Mouse (Mus musculus): ENCODE results near the gene Dnajc14. TPM values are rescaled to one million over a fixed set of nuclear protein-coding genes. Genes with fewer than 3 reads are reported as not detected.
A peak's percentile ranks its signal among the peaks of the same experiment; 100 is the strongest.
"Not testable (repeated sequence)": the region's sequence is repeated elsewhere in the genome, so short reads cannot be mapped to it uniquely, and the experiment has no call there.

The Dnajc14 gene
- total RNA-seq, 1 experiment from 2014 or later = 73.0 TPM

GRCm38 (mm10) chr10:128807018-128807417 lies 3.2 kb downstream of the Dnajc14 start:
- no peak for ATAC-seq (replicated peaks; ENCODE audit: insufficient number of reproducible peaks, low FRiP score, low TSS enrichment, poor library complexity, severe bottlenecking)

- no peak for ATAC-seq (replicated peaks; ENCODE audit: insufficient number of reproducible peaks, low FRiP score, low TSS enrichment, poor library complexity, severe bottlenecking)
Measured at GRCm38 (mm10) chr10:128817033-128817432, 13.2 kb downstream of the Dnajc14 start, which contains the start of gene Sarnp. Gene Sarnp, plus strand, starts transcription at chr10:128817333.

- ATAC-seq (replicated peaks; ENCODE audit: insufficient number of reproducible peaks, low FRiP score, low TSS enrichment, poor library complexity, severe bottlenecking) = no peak
Measured at GRCm38 (mm10) chr10:128820217-128820616, 16.4 kb downstream of the Dnajc14 start.

- ATAC-seq (replicated peaks; ENCODE audit: insufficient number of reproducible peaks, low FRiP score, low TSS enrichment, poor library complexity, severe bottlenecking) = peak; percentile 99
Measured at GRCm38 (mm10) chr10:128821358-128822056, 17.6 kb downstream of the Dnajc14 start, which contains the start of gene Ormdl2. Gene Ormdl2, minus strand, starts transcription at chr10:128821645.

- no peak for ATAC-seq (replicated peaks; ENCODE audit: insufficient number of reproducible peaks, low FRiP score, low TSS enrichment, poor library complexity, severe bottlenecking)
Measured at GRCm38 (mm10) chr10:128822135-128822534, 18.3 kb downstream of the Dnajc14 start.

- not testable (repeated sequence) for ATAC-seq (replicated peaks; ENCODE audit: insufficient number of reproducible peaks, low FRiP score, low TSS enrichment, poor library complexity, severe bottlenecking)
Measured at GRCm38 (mm10) chr10:128823087-128823486, 19.2 kb downstream of the Dnajc14 start.

GRCm38 (mm10) chr10:128823821-128824220 lies 20.0 kb downstream of the Dnajc14 start:
- no peak for ATAC-seq (replicated peaks; ENCODE audit: insufficient number of reproducible peaks, low FRiP score, low TSS enrichment, poor library complexity, severe bottlenecking)

GRCm38 (mm10) chr10:128837400-128837799 lies 33.5 kb downstream of the Dnajc14 start:
- ATAC-seq (replicated peaks; ENCODE audit: insufficient number of reproducible peaks, low FRiP score, low TSS enrichment, poor library complexity, severe bottlenecking) = no peak

GRCm38 (mm10) chr10:128839434-128839833 lies 35.6 kb downstream of the Dnajc14 start:
- ATAC-seq (replicated peaks; ENCODE audit: insufficient number of reproducible peaks, low FRiP score, low TSS enrichment, poor library complexity, severe bottlenecking) = no peak

GRCm38 (mm10) chr10:128840612-128841011 lies 36.8 kb downstream of the Dnajc14 start:
- ATAC-seq (replicated peaks; ENCODE audit: insufficient number of reproducible peaks, low FRiP score, low TSS enrichment, poor library complexity, severe bottlenecking) = no peak

GRCm38 (mm10) chr10:128843260-128843659 lies 39.4 kb downstream of the Dnajc14 start:
- no peak for ATAC-seq (replicated peaks; ENCODE audit: insufficient number of reproducible peaks, low FRiP score, low TSS enrichment, poor library complexity, severe bottlenecking)

- ATAC-seq (replicated peaks; ENCODE audit: insufficient number of reproducible peaks, low FRiP score, low TSS enrichment, poor library complexity, severe bottlenecking) = no peak
Measured at GRCm38 (mm10) chr10:128845516-128845915, 41.7 kb downstream of the Dnajc14 start.

- ATAC-seq (replicated peaks; ENCODE audit: insufficient number of reproducible peaks, low FRiP score, low TSS enrichment, poor library complexity, severe bottlenecking) = no peak
Measured at GRCm38 (mm10) chr10:128846664-128847063, 42.8 kb downstream of the Dnajc14 start.

GRCm38 (mm10) chr10:128848426-128848825 lies 44.6 kb downstream of the Dnajc14 start:
- ATAC-seq (replicated peaks; ENCODE audit: insufficient number of reproducible peaks, low FRiP score, low TSS enrichment, poor library complexity, severe bottlenecking) = no peak

GRCm38 (mm10) chr10:128850339-128850738 lies 46.5 kb downstream of the Dnajc14 start:
- ATAC-seq (replicated peaks; ENCODE audit: insufficient number of reproducible peaks, low FRiP score, low TSS enrichment, poor library complexity, severe bottlenecking) = no peak

- no peak for ATAC-seq (replicated peaks; ENCODE audit: insufficient number of reproducible peaks, low FRiP score, low TSS enrichment, poor library complexity, severe bottlenecking)
Measured at GRCm38 (mm10) chr10:128861176-128861575, 57.3 kb downstream of the Dnajc14 start.

- no peak for ATAC-seq (replicated peaks; ENCODE audit: insufficient number of reproducible peaks, low FRiP score, low TSS enrichment, poor library complexity, severe bottlenecking)
Measured at GRCm38 (mm10) chr10:128866042-128866441, 62.2 kb downstream of the Dnajc14 start.

GRCm38 (mm10) chr10:128866518-128866917 lies 62.7 kb downstream of the Dnajc14 start:
- no peak for ATAC-seq (replicated peaks; ENCODE audit: insufficient number of reproducible peaks, low FRiP score, low TSS enrichment, poor library complexity, severe bottlenecking)

Data from monocyte, adult 5-6 weeks (primary cell).